Mouse (Mus musculus): ENCODE data around the gene Ror1. TPM values are rescaled to one million over a fixed set of nuclear protein-coding genes. Genes with fewer than 3 reads are reported as not detected.

The Ror1 gene
- polyA plus RNA-seq, 1 experiment from 2014 or later: 11.5 TPM

GRCm38 (mm10) chr4:100118676-100119075 lies 23.1 kb downstream of the Ror1 start:
- no peak for ATAC-seq (ENCODE audit: insufficient number of reproducible peaks, insufficient read depth, low FRiP score, low TSS enrichment, low read depth)
- Histone ChIP-seq H3K27me3 (peaks cover 33% of the 10 kb centered on the region), H3K36me3 (peaks cover 3% of the 10 kb centered on the region; the same call in 1 of the 2 replicates), H3K4me2 (no peak overlapping the region), H3K27ac (no peak overlapping the region), H3K9ac (replicated peaks) (no peak overlapping the region), H3K4me1 (replicated peaks) (no peaks in the 10 kb centered on the region), H3K9me3 (no peaks in the 10 kb centered on the region), H3K4me3 (replicated peaks) (no peak overlapping the region)
- 20% methylated on average over 4 of the region's 4 CpGs for WGBS

GRCm38 (mm10) chr4:100119431-100119830 lies 23.8 kb downstream of the Ror1 start:
- Histone ChIP-seq H3K9ac (replicated peaks) (no peak overlapping the region), H3K9me3 (no peaks in the 10 kb centered on the region), H3K4me1 (replicated peaks) (no peaks in the 10 kb centered on the region), H3K4me3 (replicated peaks) (no peak overlapping the region), H3K36me3 (peaks cover 3% of the 10 kb centered on the region; the same call in 1 of the 2 replicates), H3K4me2 (no peak overlapping the region), H3K27me3 (peaks cover 41% of the 10 kb centered on the region), H3K27ac (no peak overlapping the region)
- 89% methylated on average over 1 of the region's 1 CpGs for WGBS
- ATAC-seq (ENCODE audit: insufficient number of reproducible peaks, insufficient read depth, low FRiP score, low TSS enrichment, low read depth): no peak

GRCm38 (mm10) chr4:100120547-100120946 lies 25.0 kb downstream of the Ror1 start:
- Histone ChIP-seq H3K9me3 (no peaks in the 10 kb centered on the region), H3K4me1 (replicated peaks) (no peaks in the 10 kb centered on the region), H3K27me3 (peaks cover 42% of the 10 kb centered on the region)

GRCm38 (mm10) chr4:100122436-100122835 lies 26.8 kb downstream of the Ror1 start:
- Histone ChIP-seq H3K4me2 (no peak overlapping the region), H3K4me3 (replicated peaks) (no peak overlapping the region), H3K27ac (no peak overlapping the region), H3K4me1 (replicated peaks) (peaks cover 13% of the 10 kb centered on the region), H3K27me3 (peaks cover 55% of the 10 kb centered on the region), H3K9me3 (no peaks in the 10 kb centered on the region), H3K36me3 (no peaks in the 10 kb centered on the region), H3K9ac (replicated peaks) (no peak overlapping the region)
- 77% methylated on average over 3 of the region's 3 CpGs for WGBS
- no peak for ATAC-seq (ENCODE audit: insufficient number of reproducible peaks, insufficient read depth, low FRiP score, low TSS enrichment, low read depth)

More at GRCm38 (mm10) chr4:100120547-100120946, 25.0 kb downstream of the Ror1 start:
- Histone ChIP-seq H3K27ac (no peak overlapping the region), H3K4me2 (no peak overlapping the region), H3K4me3 (replicated peaks) (no peak overlapping the region), H3K36me3 (peaks cover 3% of the 10 kb centered on the region; the same call in 1 of the 2 replicates), H3K9ac (replicated peaks) (no peak overlapping the region)
- no peak for ATAC-seq (ENCODE audit: insufficient number of reproducible peaks, insufficient read depth, low FRiP score, low TSS enrichment, low read depth)
- 75% methylated on average over 5 of the region's 5 CpGs for WGBS

- Histone ChIP-seq H3K27me3 (peaks cover 59% of the 10 kb centered on the region), H3K9ac (replicated peaks) (no peak overlapping the region), H3K9me3 (no peaks in the 10 kb centered on the region), H3K4me3 (replicated peaks) (no peak overlapping the region), H3K27ac (no peak overlapping the region), H3K36me3 (no peaks in the 10 kb centered on the region), H3K4me1 (replicated peaks) (peaks cover 17% of the 10 kb centered on the region), H3K4me2 (no peak overlapping the region)
- WGBS: 83% methylated on average over 3 of the region's 3 CpGs
- ATAC-seq (ENCODE audit: insufficient number of reproducible peaks, insufficient read depth, low FRiP score, low TSS enrichment, low read depth): no peak
Measured at GRCm38 (mm10) chr4:100123519-100123918, 27.9 kb downstream of the Ror1 start.

DNA sequence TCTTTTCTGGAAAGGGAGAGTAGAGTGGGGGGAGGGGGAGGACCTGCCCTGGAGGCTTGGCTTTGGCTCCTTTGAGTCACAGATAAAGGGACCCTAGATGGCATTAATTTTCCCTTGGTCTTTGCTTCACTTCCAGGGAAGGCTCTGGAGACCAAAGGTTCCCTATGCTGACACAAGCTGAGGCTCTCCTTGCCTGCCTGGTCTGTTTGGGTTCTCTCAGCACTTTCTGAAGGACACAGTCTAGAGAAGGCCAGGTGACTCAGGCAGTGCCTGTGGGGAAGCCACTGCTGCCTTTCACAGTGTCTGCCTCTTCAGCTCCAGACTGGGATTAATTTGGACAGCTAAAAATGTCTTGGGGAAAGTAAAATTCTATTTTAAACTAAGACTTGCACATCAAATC lies 28.5 kb downstream of the Ror1 start:
- H3K27me3 ChIP-seq: peaks cover 58% of the 10 kb centered on the region
- no peak overlapping the region for H3K27ac ChIP-seq
- peaks cover 22% of the 10 kb centered on the region for H3K4me1 ChIP-seq (replicated peaks)
- no peaks in the 10 kb centered on the region for H3K9me3 ChIP-seq
- ATAC-seq (ENCODE audit: insufficient number of reproducible peaks, insufficient read depth, low FRiP score, low TSS enrichment, low read depth): no peak
- no peak overlapping the region for H3K4me2 ChIP-seq
- H3K36me3 ChIP-seq: no peaks in the 10 kb centered on the region
- no peak overlapping the region for H3K4me3 ChIP-seq (replicated peaks)
- H3K9ac ChIP-seq (replicated peaks): no peak overlapping the region

DNA sequence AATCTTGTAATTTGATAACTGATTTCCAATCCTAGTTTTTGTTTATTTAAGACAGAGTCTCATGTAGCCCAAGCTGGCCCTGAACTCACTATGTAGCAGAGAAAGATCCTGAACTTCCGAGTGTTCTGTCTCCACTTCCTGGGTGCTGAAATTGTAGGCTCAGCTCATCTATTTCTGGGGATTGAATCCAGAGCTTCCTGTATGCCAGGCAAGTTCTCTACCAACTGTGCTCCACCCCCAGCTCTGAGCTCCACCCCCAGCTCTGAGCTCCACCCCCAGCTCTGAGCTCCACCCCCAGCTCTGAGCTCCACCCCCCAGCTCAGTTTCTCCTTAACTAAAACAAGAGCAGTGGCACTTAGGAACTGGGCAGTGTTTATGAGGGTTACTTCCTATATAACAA lies 29.3 kb downstream of the Ror1 start:
- no peak overlapping the region for H3K4me3 ChIP-seq (replicated peaks)
- no peak overlapping the region for H3K9ac ChIP-seq (replicated peaks)
- H3K4me1 ChIP-seq (replicated peaks): peaks cover 28% of the 10 kb centered on the region
- H3K27me3 ChIP-seq: peaks cover 63% of the 10 kb centered on the region
- 0 out of 2 replicates have a peak, but pooled peaks have one; percentile 48 for ATAC-seq (ENCODE audit: insufficient number of reproducible peaks, insufficient read depth, low FRiP score, low TSS enrichment, low read depth)
- 85% methylated on average over 1 of the region's 1 CpGs for WGBS
- no peaks in the 10 kb centered on the region for H3K9me3 ChIP-seq
- H3K27ac ChIP-seq: no peak overlapping the region
- H3K4me2 ChIP-seq: no peak overlapping the region
- no peaks in the 10 kb centered on the region for H3K36me3 ChIP-seq

GRCm38 (mm10) chr4:100126531-100127310 lies 31.1 kb downstream of the Ror1 start:
- Histone ChIP-seq H3K27ac (peak overlapping the region; percentile 7; the same call in 1 of the 2 replicates), H3K27me3 (peaks cover 61% of the 10 kb centered on the region), H3K36me3 (no peaks in the 10 kb centered on the region), H3K9ac (replicated peaks) (no peak overlapping the region), H3K4me1 (replicated peaks) (peaks cover 31% of the 10 kb centered on the region), H3K4me2 (no peak overlapping the region; the same call in 1 of the 2 replicates), H3K9me3 (no peaks in the 10 kb centered on the region), H3K4me3 (replicated peaks) (no peak overlapping the region)
- WGBS: 24% methylated on average over 12 of the region's 12 CpGs
- ATAC-seq (ENCODE audit: insufficient number of reproducible peaks, insufficient read depth, low FRiP score, low TSS enrichment, low read depth): no peak

DNA sequence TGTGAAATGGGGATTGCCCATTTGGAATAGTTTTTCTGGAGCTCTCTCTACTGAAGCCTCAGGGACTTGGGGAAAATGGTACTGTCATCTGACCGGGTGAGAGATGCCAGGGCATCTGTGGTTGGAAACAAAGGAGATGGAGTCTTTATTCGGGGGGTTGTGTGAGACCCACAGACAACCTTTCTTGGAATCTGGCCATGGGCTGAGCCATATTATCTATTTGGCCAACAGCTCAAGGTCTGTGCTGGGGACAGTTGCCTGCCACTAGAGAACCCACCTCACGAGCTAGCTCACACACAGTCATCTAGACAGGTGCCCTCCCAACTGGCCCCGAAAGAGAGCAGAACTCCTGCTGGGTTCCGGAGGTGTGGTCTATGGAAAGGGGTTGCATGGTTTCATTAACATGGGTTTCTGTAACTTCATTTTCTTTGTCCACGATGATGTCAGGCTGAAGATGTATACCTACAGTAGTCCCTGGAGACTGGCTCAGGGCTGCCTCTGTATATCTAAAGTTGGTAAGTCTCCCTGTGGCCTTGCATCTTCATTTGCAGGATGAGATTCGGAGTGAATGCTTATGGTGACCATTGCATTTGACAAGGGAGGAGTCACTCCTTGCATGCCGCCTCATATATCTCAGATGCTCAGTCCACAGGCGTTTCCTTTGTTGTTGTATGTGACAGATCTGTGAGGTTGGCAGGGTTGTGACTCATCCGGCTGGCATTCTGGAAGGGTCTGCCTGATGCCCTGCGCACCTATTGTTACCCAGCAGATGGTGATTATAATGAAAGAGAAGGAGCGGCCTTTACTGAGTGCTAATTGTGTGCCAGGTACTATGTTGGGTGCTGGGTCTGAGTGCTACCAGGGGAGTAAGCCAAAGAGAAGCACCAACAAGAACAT lies 32.7 kb downstream of the Ror1 start:
- no peak for ATAC-seq (ENCODE audit: insufficient number of reproducible peaks, insufficient read depth, low FRiP score, low TSS enrichment, low read depth)
- no peaks in the 10 kb centered on the region for H3K36me3 ChIP-seq
- no peak overlapping the region for H3K9ac ChIP-seq (replicated peaks)
- H3K4me1 ChIP-seq (replicated peaks): peaks cover 35% of the 10 kb centered on the region
- H3K9me3 ChIP-seq: no peaks in the 10 kb centered on the region
- no peak overlapping the region for H3K4me3 ChIP-seq (replicated peaks)
- H3K4me2 ChIP-seq: no peak overlapping the region
- H3K27ac ChIP-seq: no peak overlapping the region
- WGBS: 91% methylated on average over 12 of the region's 12 CpGs
- H3K27me3 ChIP-seq: peaks cover 71% of the 10 kb centered on the region

GRCm38 (mm10) chr4:100129201-100129600 lies 33.6 kb downstream of the Ror1 start:
- no peaks in the 10 kb centered on the region for H3K36me3 ChIP-seq
- no peak overlapping the region for H3K4me3 ChIP-seq (replicated peaks)
- peaks cover 35% of the 10 kb centered on the region for H3K4me1 ChIP-seq (replicated peaks)
- H3K9ac ChIP-seq (replicated peaks): no peak overlapping the region
- no peak overlapping the region for H3K27ac ChIP-seq
- 55% methylated on average over 5 of the region's 5 CpGs for WGBS
- peaks cover 61% of the 10 kb centered on the region for H3K27me3 ChIP-seq
- ATAC-seq (ENCODE audit: insufficient number of reproducible peaks, insufficient read depth, low FRiP score, low TSS enrichment, low read depth): no peak
- H3K9me3 ChIP-seq: no peaks in the 10 kb centered on the region
- no peak overlapping the region for H3K4me2 ChIP-seq

- Histone ChIP-seq H3K36me3 (no peaks in the 10 kb centered on the region), H3K9me3 (no peaks in the 10 kb centered on the region), H3K27ac (no peak overlapping the region), H3K4me2 (no peak overlapping the region), H3K4me3 (replicated peaks) (no peak overlapping the region), H3K4me1 (replicated peaks) (peaks cover 34% of the 10 kb centered on the region), H3K9ac (replicated peaks) (no peak overlapping the region), H3K27me3 (peaks cover 56% of the 10 kb centered on the region)
- WGBS: 75% methylated on average over 3 of the region's 3 CpGs
- ATAC-seq (ENCODE audit: insufficient number of reproducible peaks, insufficient read depth, low FRiP score, low TSS enrichment, low read depth): no peak
Measured at GRCm38 (mm10) chr4:100130771-100131475, 35.3 kb downstream of the Ror1 start.
